Mouse (Mus musculus) midbrain, embryonic 15.5 days (tissue): ENCODE measurements around the gene H2-Q4. TPM values are rescaled to one million over a fixed set of nuclear protein-coding genes. Genes with fewer than 3 reads are reported as not detected.
A peak's percentile ranks its signal among the peaks of the same experiment; 100 is the strongest.
"Not testable (repeated sequence)": the region's sequence is repeated elsewhere in the genome, so short reads cannot be mapped to it uniquely, and the experiment has no call there.

ENCODE experiments used
- ATAC-seq: fragments of 200-750 bp; cut with Nextera tagmentation; replicated peaks from 2 replicates; pipeline ENCODE4 v1.8.0; 2017; ENCODE audit warnings: moderate TSS enrichment
- H3K27ac ChIP-seq: fragments of 300-500 bp; sonication (generic); 2 replicates; pipeline ENCODE4 v1.5.1; 2015; ENCODE audit warnings: mild to moderate bottlenecking, inconsistent platforms
- H3K27me3 ChIP-seq: fragments of 300-500 bp; sonication (generic); replicated peaks from 2 replicates; pipeline ENCODE4 v1.6.1; 2015; ENCODE audit warnings: inconsistent platforms
- H3K36me3 ChIP-seq: fragments of 300-500 bp; sonication (generic); replicated peaks from 2 replicates; pipeline ENCODE4 v1.6.1; 2015; ENCODE audit warnings: inconsistent platforms
- H3K4me1 ChIP-seq: fragments of 300-500 bp; sonication (generic); 2 replicates; pipeline ENCODE4 v1.6.1; 2015; ENCODE audit warnings: inconsistent platforms
- H3K4me2 ChIP-seq: fragments of 300-500 bp; sonication (generic); 2 replicates; pipeline ENCODE4 v1.6.1; 2015; ENCODE audit warnings: inconsistent platforms, mild to moderate bottlenecking, moderate library complexity
- H3K4me3 ChIP-seq: fragments of 300-500 bp; sonication (generic); 2 replicates; pipeline ENCODE4 v1.5.1; 2015; ENCODE audit warnings: mild to moderate bottlenecking, inconsistent platforms
- H3K9ac ChIP-seq: fragments of 300-500 bp; sonication (generic); 2 replicates; pipeline ENCODE4 v1.6.1; 2015; ENCODE audit warnings: mild to moderate bottlenecking, inconsistent platforms
- H3K9me3 ChIP-seq: fragments of 300-500 bp; sonication (generic); 2 replicates; pipeline ENCODE4 v1.6.1; 2016; ENCODE audit warnings: inconsistent platforms
- WGBS: fragments of 180-500 bp; shearing (Covaris S2); methylation state at CpG from one replicate; pipeline ENCODE4 v1.1.7; 2015; ENCODE audit warnings: mixed read lengths; 5-methylcytosine and 5-hydroxymethylcytosine counted together
- polyA plus RNA-seq: library from polyadenylated mRNA; unstranded; fragments of >200 nt; fragmentation: Nextera tagmentation; extraction: Ambion mirVana; gene quantifications from 2 replicates; pipeline ENCODE4 v1.2.1, GENCODE M21; 2015

H2-Q4 gene
- polyA plus RNA-seq, 1 experiment from 2014 or later, result 0.88 TPM

GRCm38 (mm10) chr17:35379729-35380451 is 473 bp downstream of the H2-Q4 start:
- H3K36me3 ChIP-seq, result no peaks in the 10 kb centered on the region
- no peak overlapping the region for H3K27ac ChIP-seq
- H3K4me3 ChIP-seq, result peak overlapping the region; percentile 47
- H3K4me1 ChIP-seq, result peaks cover 11% of the 10 kb centered on the region
- peak overlapping the region; percentile 94 for H3K4me2 ChIP-seq
- H3K9ac ChIP-seq, result peak overlapping the region; percentile 34; the same call in 1 of the 2 replicates
- ATAC-seq, result peak; percentile 37; the same call in 1 of the 2 replicates
- H3K9me3 ChIP-seq, result no peaks in the 10 kb centered on the region
- peaks cover 14% of the 10 kb centered on the region; the same call in 1 of the 2 replicates for H3K27me3 ChIP-seq
- 1% methylated on average over 69 of the region's 70 CpGs for WGBS

- not testable (repeated sequence) for H3K27ac ChIP-seq, H3K4me2 ChIP-seq, H3K4me3 ChIP-seq, H3K36me3 ChIP-seq, H3K27me3 ChIP-seq, H3K9me3 ChIP-seq, ATAC-seq, H3K4me1 ChIP-seq, H3K9ac ChIP-seq
- 3% methylated on average over 7 of the region's 7 CpGs for WGBS
Observed at GRCm38 (mm10) chr17:35389796-35390195, 10.4 kb downstream of the H2-Q4 start.

GRCm38 (mm10) chr17:35392671-35393070 is 13.3 kb downstream of the H2-Q4 start:
- H3K9ac ChIP-seq, H3K27me3 ChIP-seq: not testable (repeated sequence)

GRCm38 (mm10) chr17:35393864-35394800 is 14.7 kb downstream of the H2-Q4 start:
- not testable (repeated sequence) for H3K9me3 ChIP-seq, H3K4me1 ChIP-seq, H3K27me3 ChIP-seq, H3K27ac ChIP-seq, H3K36me3 ChIP-seq, H3K9ac ChIP-seq
- Histone ChIP-seq H3K4me3 (peak overlapping the region; percentile 28), H3K4me2 (peak overlapping the region; percentile 50)
- 1% methylated on average over 52 of the region's 75 CpGs for WGBS
- ATAC-seq, result peak; percentile 79

More at GRCm38 (mm10) chr17:35392671-35393070, 13.3 kb downstream of the H2-Q4 start:
- H3K9me3 ChIP-seq, H3K4me2 ChIP-seq, H3K36me3 ChIP-seq, H3K27ac ChIP-seq, H3K4me3 ChIP-seq, ATAC-seq, H3K4me1 ChIP-seq: not testable (repeated sequence)
- WGBS, result 72% methylated on average over 2 of the region's 2 CpGs

GRCm38 (mm10) chr17:35396956-35397355 is 17.5 kb downstream of the H2-Q4 start:
- H3K27ac ChIP-seq, H3K4me2 ChIP-seq, H3K27me3 ChIP-seq, H3K9me3 ChIP-seq, H3K4me3 ChIP-seq, H3K36me3 ChIP-seq, H3K4me1 ChIP-seq, H3K9ac ChIP-seq, ATAC-seq: not testable (repeated sequence)
- 86% methylated on average over 2 of the region's 2 CpGs for WGBS

GRCm38 (mm10) chr17:35413057-35413456 is 33.6 kb downstream of the H2-Q4 start:
- not testable (repeated sequence) for H3K9ac ChIP-seq, H3K4me1 ChIP-seq, H3K36me3 ChIP-seq, H3K4me3 ChIP-seq, H3K4me2 ChIP-seq, H3K27ac ChIP-seq, H3K9me3 ChIP-seq, H3K27me3 ChIP-seq, ATAC-seq
- WGBS, result no CpG with 5 or more reads among the region's 1 CpGs

- not testable (repeated sequence) for H3K4me3 ChIP-seq, H3K36me3 ChIP-seq
- ATAC-seq, result peak; percentile 89
Observed at GRCm38 (mm10) chr17:35415273-35416129, 36.1 kb downstream of the H2-Q4 start.

GRCm38 (mm10) chr17:35418772-35419171 is 39.4 kb downstream of the H2-Q4 start:
- H3K9me3 ChIP-seq, result no peaks in the 10 kb centered on the region
- H3K27me3 ChIP-seq, result 0 out of 2 replicates have a peak, but pooled peaks cover 2% of the 10 kb centered on the region
- no peak overlapping the region for H3K4me3 ChIP-seq
- ATAC-seq, result no peak
- no peak overlapping the region for H3K27ac ChIP-seq
- H3K36me3 ChIP-seq, result no peaks in the 10 kb centered on the region
- H3K4me2 ChIP-seq, result no peak overlapping the region
- WGBS, result 86% methylated on average over 7 of the region's 7 CpGs
- H3K9ac ChIP-seq, result no peak overlapping the region
- no peaks in the 10 kb centered on the region for H3K4me1 ChIP-seq

More at GRCm38 (mm10) chr17:35415273-35416129, 36.1 kb downstream of the H2-Q4 start:
- 74% methylated on average over 3 of the region's 10 CpGs for WGBS
- H3K4me1 ChIP-seq, H3K9me3 ChIP-seq, H3K27ac ChIP-seq, H3K27me3 ChIP-seq, H3K9ac ChIP-seq, H3K4me2 ChIP-seq: not testable (repeated sequence)

- not testable (repeated sequence) for H3K27ac ChIP-seq, H3K4me1 ChIP-seq, H3K9ac ChIP-seq, H3K27me3 ChIP-seq, H3K4me2 ChIP-seq, H3K4me3 ChIP-seq, H3K36me3 ChIP-seq, H3K9me3 ChIP-seq, ATAC-seq
- WGBS, result 73% methylated on average over 4 of the region's 4 CpGs
Observed at GRCm38 (mm10) chr17:35419564-35419963, 40.1 kb downstream of the H2-Q4 start.

- 14% methylated on average over 11 of the region's 11 CpGs for WGBS
- not testable (repeated sequence) for H3K27ac ChIP-seq, H3K36me3 ChIP-seq, H3K9ac ChIP-seq, H3K4me1 ChIP-seq, H3K4me2 ChIP-seq, ATAC-seq, H3K9me3 ChIP-seq, H3K4me3 ChIP-seq
- H3K27me3 ChIP-seq, result 0 out of 2 replicates have a peak, but pooled peaks cover 10% of the 10 kb centered on the region
Observed at GRCm38 (mm10) chr17:35420206-35420810, 40.9 kb downstream of the H2-Q4 start.

GRCm38 (mm10) chr17:35421331-35421730 is 41.9 kb downstream of the H2-Q4 start:
- H3K9me3 ChIP-seq, H3K9ac ChIP-seq, H3K36me3 ChIP-seq, ATAC-seq, H3K27ac ChIP-seq, H3K4me3 ChIP-seq, H3K4me1 ChIP-seq, H3K4me2 ChIP-seq: not testable (repeated sequence)
- H3K27me3 ChIP-seq, result peaks cover 18% of the 10 kb centered on the region
- WGBS, result 89% methylated on average over 4 of the region's 4 CpGs
